Mouse (Mus musculus) left cerebral cortex, adult 2 months (tissue): ENCODE data around the gene Itgb7. TPM values are rescaled to one million over a fixed set of nuclear protein-coding genes. Genes with fewer than 3 reads are reported as not detected.

ENCODE experiments used
- DNase-seq, 2 experiments: peaks; one replicate each; pipeline ENCODE4 v3.0.0; 2021 to 2022; ENCODE audit warnings: low spot score in 2 of 2, mixed read lengths in 1 of 2; ENCODE audit errors: extremely low spot score in 1 of 2
- H3K27ac ChIP-seq: fragments of 200-600 bp; 2 replicates; pipeline ENCODE4 v1.8.1; 2022
- H3K4me3 ChIP-seq: fragments of 200-600 bp; 2 replicates; pipeline ENCODE4 v1.8.1; 2022
- CTCF ChIP-seq: fragments of 200-600 bp; IDR thresholded peaks from 2 replicates; pipeline ENCODE4 v1.8.1; 2022; ENCODE audit warnings: antibody characterized with exemption, mild to moderate bottlenecking, moderate library complexity
- intact Hi-C: fragments of 180-260 bp; cut with DNase I; formaldehyde crosslinking; loops from one replicate; pipeline ENCODE4 v1.15.1; 2025
- total RNA-seq, 2 experiments: library from RNA; stranded (reverse); gene quantifications; 2 replicates each; pipeline ENCODE4 v1.2.3; 2021

Itgb7 gene
- total RNA-seq, 2 experiments from 2014 or later: 0.86 to 1.3 TPM

DNA sequence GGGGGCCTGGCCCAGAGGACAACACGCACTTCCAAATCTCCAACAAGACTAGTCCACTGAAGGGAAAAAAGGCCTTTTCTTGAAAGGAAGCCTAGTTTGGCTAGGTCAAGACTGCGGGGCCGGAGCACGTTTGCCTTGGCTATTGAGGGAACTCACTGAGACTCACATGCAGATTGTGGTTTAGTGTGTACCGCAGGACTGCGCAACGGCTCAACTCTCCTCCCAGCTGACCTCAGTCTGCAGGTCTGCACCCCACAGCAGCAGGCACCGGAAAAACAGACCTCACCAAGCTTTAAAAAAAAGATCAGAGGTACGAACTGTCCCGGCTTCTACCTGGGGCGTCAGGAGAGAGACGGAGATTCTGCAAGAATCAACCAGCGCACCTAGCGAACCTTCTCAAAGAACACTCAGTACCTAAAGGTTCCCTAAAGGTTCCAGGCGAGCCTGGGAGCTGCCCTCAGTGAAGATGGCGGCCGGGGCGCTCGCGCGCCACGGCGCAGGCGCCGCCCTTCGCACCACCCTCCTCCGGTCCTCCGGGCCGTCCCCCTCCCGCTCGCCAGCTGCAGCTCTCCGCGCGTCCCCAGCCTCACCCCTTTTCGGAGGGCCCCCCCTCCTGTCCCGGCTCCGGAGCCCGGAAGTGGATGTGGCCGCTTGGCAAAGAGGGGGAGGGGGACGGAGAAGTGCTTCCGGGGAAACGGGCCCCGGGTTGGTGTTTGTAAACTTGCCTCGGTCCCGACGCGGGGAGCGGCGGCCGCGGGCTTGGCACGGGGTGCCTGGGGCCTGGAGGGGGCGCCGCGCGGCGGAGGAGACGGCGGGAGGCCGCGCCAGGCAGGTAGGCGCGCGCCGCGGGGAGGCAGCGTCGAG is 28.5 kb downstream of the Itgb7 start, which contains the start of gene Zfp740:
Gene Zfp740 (plus strand): TSS at position 279 of the 864 bp plus-strand sequence.
- intact Hi-C loops: no loop called here

GRCm38 (mm10) chr15:102198841-102199240 is 32.9 kb downstream of the Itgb7 start:
- no peak for TF ChIP-seq CTCF
- H3K27ac ChIP-seq: no peak overlapping the region
- DNase-seq: no peak
- H3K4me3 ChIP-seq: no peak overlapping the region
- intact Hi-C loops: no loop called here

More for the DNA sequence above, 28.5 kb downstream of the Itgb7 start, which contains the start of gene Zfp740:
- Histone ChIP-seq H3K4me3 (peak within 1 kb of the TSS; percentile 81), H3K27ac (peak within 1 kb of the TSS; percentile 98)
- no peak; the same call in 1 of the 2 replicates for TF ChIP-seq CTCF
- peak; percentile 93 to 96 for DNase-seq

- Histone ChIP-seq H3K27ac (no peak overlapping the region), H3K4me3 (no peak overlapping the region)
- TF ChIP-seq CTCF: no peak
- intact Hi-C loops: no loop called here
- DNase-seq: no peak
These were observed 36.4 kb downstream of the Itgb7 start for GRCm38 (mm10) chr15:102195373-102195772.

DNA sequence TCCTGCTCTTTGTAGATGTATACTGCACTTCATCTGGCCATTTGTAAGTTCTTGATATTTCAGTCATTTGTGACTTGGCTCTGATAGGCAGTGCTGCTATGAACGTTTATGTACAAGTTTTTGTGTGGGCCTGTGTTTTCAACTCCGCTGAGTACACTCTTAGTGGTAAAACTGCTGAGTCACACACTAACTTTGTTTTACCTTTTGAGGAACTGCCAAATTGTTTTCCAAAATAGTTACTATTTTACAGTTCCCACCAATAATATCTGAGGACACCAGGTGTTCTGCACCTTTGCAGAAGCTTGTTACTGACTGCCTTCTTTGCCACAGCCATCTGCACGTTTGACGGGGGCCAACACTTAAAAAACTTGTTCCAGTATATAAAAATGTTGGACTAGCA is 37.3 kb downstream of the Itgb7 start:
- H3K4me3 ChIP-seq: no peak overlapping the region
- no peak for TF ChIP-seq CTCF
- intact Hi-C loops: no loop called here
- DNase-seq: no peak
- no peak overlapping the region for H3K27ac ChIP-seq

GRCm38 (mm10) chr15:102193652-102194051 is 38.1 kb downstream of the Itgb7 start:
- intact Hi-C loops: no loop called here
- no peak for DNase-seq
- TF ChIP-seq CTCF: no peak
- Histone ChIP-seq H3K4me3 (no peak overlapping the region), H3K27ac (no peak overlapping the region)

GRCm38 (mm10) chr15:102192820-102193386 is 38.8 kb downstream of the Itgb7 start:
- no peak for DNase-seq
- Histone ChIP-seq H3K27ac (no peak overlapping the region), H3K4me3 (no peak overlapping the region)
- no peak for TF ChIP-seq CTCF
- intact Hi-C loops: no loop called here

DNA sequence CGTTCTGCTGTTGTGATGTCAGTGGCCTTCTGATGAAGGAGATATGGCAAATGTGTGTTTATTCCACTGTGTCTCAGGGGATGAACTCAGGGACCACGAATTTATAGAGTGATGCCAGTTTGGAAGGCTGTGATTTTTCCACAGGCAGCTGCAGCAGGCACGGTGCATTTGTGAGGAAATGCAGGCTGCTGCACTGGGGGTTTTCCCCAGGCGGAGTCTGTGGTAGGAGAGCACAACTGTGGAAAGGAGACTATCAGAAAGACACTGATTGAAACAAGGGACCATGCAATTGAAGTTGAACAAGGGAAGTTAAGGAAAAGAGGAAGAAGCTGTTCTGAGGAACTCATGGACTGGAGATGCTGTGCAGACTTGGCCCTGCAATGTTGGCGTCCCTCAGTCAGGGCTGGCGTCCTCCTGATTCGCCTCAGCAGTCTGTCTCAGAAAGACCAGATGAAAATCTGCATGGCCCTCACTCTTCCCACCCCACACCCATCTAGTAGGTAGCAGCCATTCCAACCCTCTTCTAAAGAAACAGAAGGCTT is 39.4 kb downstream of the Itgb7 start:
- Histone ChIP-seq H3K4me3 (no peak overlapping the region), H3K27ac (no peak overlapping the region)
- DNase-seq: no peak
- intact Hi-C loops: no loop called here
- TF ChIP-seq CTCF: no peak

DNA sequence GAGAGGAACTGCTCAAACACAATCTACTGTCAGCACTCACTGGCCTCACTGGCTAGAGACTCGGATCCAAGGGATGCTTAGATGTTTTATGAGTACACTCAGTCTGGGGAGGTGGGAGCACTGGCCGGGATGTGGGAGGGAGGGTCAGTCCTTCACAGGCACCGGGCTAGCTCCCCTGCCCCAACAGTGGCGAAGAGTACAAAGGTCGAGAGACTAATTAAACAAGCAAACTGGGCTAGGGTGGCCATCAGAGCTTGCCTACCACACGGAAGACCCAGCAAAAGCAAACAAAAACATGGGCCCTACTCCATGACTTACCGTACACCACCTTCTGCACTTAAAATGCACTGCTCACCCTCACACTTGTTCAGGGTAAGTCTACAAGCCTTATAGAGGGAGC is 40.0 kb downstream of the Itgb7 start:
- no peak for TF ChIP-seq CTCF
- no peak overlapping the region for H3K27ac ChIP-seq
- DNase-seq: no peak
- intact Hi-C loops: no loop called here
- H3K4me3 ChIP-seq: no peak overlapping the region

GRCm38 (mm10) chr15:102188883-102189282 is 42.9 kb downstream of the Itgb7 start:
- DNase-seq: no peak
- H3K4me3 ChIP-seq: no peak overlapping the region
- no peak overlapping the region for H3K27ac ChIP-seq
- intact Hi-C loops: no loop called here
- no peak for TF ChIP-seq CTCF

DNA sequence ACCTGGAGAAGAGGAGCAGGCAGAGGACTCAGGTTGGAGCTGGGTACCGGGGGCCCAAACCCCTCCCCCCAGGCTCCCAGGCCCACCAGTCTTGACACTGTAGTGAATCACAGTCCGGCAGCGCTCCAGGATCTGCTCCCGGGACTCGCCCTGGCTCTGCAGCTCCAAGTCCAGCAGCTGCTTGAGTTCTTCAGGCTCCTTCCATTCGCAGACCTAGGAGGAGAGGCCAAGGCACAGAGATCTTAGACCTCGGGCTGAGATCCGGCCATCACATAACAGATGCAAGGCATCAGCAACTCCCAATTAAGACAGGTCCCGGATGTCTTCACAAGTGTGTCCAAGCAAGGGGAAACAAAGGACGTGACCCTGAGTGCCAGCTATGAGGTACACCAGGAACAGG is 43.6 kb downstream of the Itgb7 start:
- Histone ChIP-seq H3K27ac (no peak overlapping the region), H3K4me3 (no peak overlapping the region)
- TF ChIP-seq CTCF: no peak
- intact Hi-C loops: no loop called here
- no peak for DNase-seq

- intact Hi-C loops: no loop called here
- Histone ChIP-seq H3K4me3 (no peak overlapping the region), H3K27ac (no peak overlapping the region)
- TF ChIP-seq CTCF: no peak
- no peak for DNase-seq
These were observed 45.5 kb downstream of the Itgb7 start for GRCm38 (mm10) chr15:102186239-102186638.

DNA sequence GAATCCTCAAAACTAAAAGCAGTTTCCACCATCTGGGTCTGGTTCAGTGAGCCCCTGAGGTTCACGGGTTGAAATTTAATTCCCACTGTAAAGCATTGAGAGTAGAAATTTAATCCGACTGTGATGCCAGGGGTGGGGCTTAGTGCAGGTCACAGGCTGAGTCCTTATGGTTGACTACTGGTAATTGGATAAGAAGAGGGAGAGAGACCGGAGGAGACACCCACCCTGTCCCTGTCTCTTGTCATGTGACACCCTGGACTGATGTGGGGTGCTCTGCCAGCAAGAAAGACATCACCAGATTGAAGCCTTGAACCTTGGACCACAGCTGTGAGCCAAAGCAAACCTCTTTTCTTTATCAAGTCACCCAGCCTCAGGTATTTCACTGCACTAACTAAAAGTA is 48.7 kb downstream of the Itgb7 start:
- no peak overlapping the region for H3K27ac ChIP-seq
- H3K4me3 ChIP-seq: no peak overlapping the region
- DNase-seq: no peak
- intact Hi-C loops: no loop called here
- no peak for TF ChIP-seq CTCF
